Mouse (Mus musculus): Measurements from ENCODE around the gene Mospd3. TPM values are rescaled to one million over a fixed set of nuclear protein-coding genes. Genes with fewer than 3 reads are reported as not detected.

The Mospd3 gene
- polyA plus RNA-seq, 2 experiments = 33.8 to 34.9 TPM

- ATAC-seq (ENCODE audit: insufficient read depth) = no peak
- no peaks in the 10 kb centered on the region for H3K36me3 ChIP-seq (replicated peaks; ENCODE audit: control insufficient read depth, insufficient read depth, low read depth)
- TF ChIP-seq EP300 (IDR thresholded peaks at IDR 0.05; ENCODE audit: low read depth) (no peak), CTCF (IDR thresholded peaks at IDR 0.05; ENCODE audit: low read depth) (no peak)
- 22% methylated on average over 6 of the region's 6 CpGs for WGBS (ENCODE audit: insufficient replicate concordance)
- H3K27ac ChIP-seq = no peak overlapping the region
- no peak overlapping the region for H3K9ac ChIP-seq (replicated peaks)
- no peaks in the 10 kb centered on the region; a peak in 1 of 4 replicates for H3K4me1 ChIP-seq (replicated peaks; ENCODE audit: control insufficient read depth in 2 of 2, insufficient read depth in 2 of 2, low read length in 1 of 2)
- peak overlapping the region; percentile 23 for H3K4me2 ChIP-seq (ENCODE audit: low read depth)
- peaks cover 17% of the 10 kb centered on the region for H3K27me3 ChIP-seq (ENCODE audit: control insufficient read depth, insufficient read depth, low read length)
- H3K4me3 ChIP-seq (ENCODE audit: insufficient read depth in 1 of 2, low read depth in 2 of 2, low read length in 2 of 2) = no peak overlapping the region
- no peak for DNase-seq (ENCODE audit: low read depth in 3 of 3, low spot score in 3 of 3)
- no peaks in the 10 kb centered on the region for H3K9me3 ChIP-seq (ENCODE audit: control insufficient read depth, low read length)
Observed at GRCm38 (mm10) chr5:137553000-137553399, 47.9 kb downstream of the Mospd3 start.

GRCm38 (mm10) chr5:137551119-137551518 is 49.7 kb downstream of the Mospd3 start:
- Histone ChIP-seq H3K27me3 (ENCODE audit: control insufficient read depth, insufficient read depth, low read length) (peaks cover 17% of the 10 kb centered on the region), H3K4me3 (ENCODE audit: insufficient read depth in 1 of 2, low read depth in 2 of 2, low read length in 2 of 2) (no peak overlapping the region), H3K4me2 (ENCODE audit: low read depth) (no peak overlapping the region), H3K27ac (no peak overlapping the region), H3K9me3 (ENCODE audit: control insufficient read depth, low read length) (no peaks in the 10 kb centered on the region), H3K4me1 (replicated peaks; ENCODE audit: control insufficient read depth in 2 of 2, insufficient read depth in 2 of 2, low read length in 1 of 2) (no peaks in the 10 kb centered on the region; a peak in 1 of 4 replicates), H3K9ac (replicated peaks) (no peak overlapping the region), H3K36me3 (replicated peaks; ENCODE audit: control insufficient read depth, insufficient read depth, low read depth) (no peaks in the 10 kb centered on the region)
- no peak for DNase-seq (ENCODE audit: low read depth in 3 of 3, low spot score in 3 of 3)
- no peak for ATAC-seq (ENCODE audit: insufficient read depth)
- TF ChIP-seq CTCF (IDR thresholded peaks at IDR 0.05; ENCODE audit: low read depth) (peak; percentile 41), EP300 (IDR thresholded peaks at IDR 0.05; ENCODE audit: low read depth) (no peak)
- WGBS (ENCODE audit: insufficient replicate concordance) = 60% methylated on average over 5 of the region's 5 CpGs

GRCm38 (mm10) chr5:137549840-137550239 is 51.0 kb downstream of the Mospd3 start:
- Histone ChIP-seq H3K4me2 (ENCODE audit: low read depth) (no peak overlapping the region), H3K36me3 (replicated peaks; ENCODE audit: control insufficient read depth, insufficient read depth, low read depth) (no peaks in the 10 kb centered on the region), H3K9ac (replicated peaks) (no peak overlapping the region), H3K27ac (no peak overlapping the region), H3K4me3 (ENCODE audit: insufficient read depth in 1 of 2, low read depth in 2 of 2, low read length in 2 of 2) (no peak overlapping the region), H3K9me3 (ENCODE audit: control insufficient read depth, low read length) (no peaks in the 10 kb centered on the region), H3K27me3 (ENCODE audit: control insufficient read depth, insufficient read depth, low read length) (peaks cover 14% of the 10 kb centered on the region), H3K4me1 (replicated peaks; ENCODE audit: control insufficient read depth in 2 of 2, insufficient read depth in 2 of 2, low read length in 1 of 2) (no peaks in the 10 kb centered on the region; a peak in 1 of 4 replicates)
- no peak for ATAC-seq (ENCODE audit: insufficient read depth)
- 54% methylated on average over 2 of the region's 2 CpGs for WGBS (ENCODE audit: insufficient replicate concordance)
- DNase-seq (ENCODE audit: low read depth in 3 of 3, low spot score in 3 of 3) = no peak
- TF ChIP-seq EP300 (IDR thresholded peaks at IDR 0.05; ENCODE audit: low read depth) (no peak), CTCF (IDR thresholded peaks at IDR 0.05; ENCODE audit: low read depth) (no peak)

Other genes starting within 250 kb of the Mospd3 start
- gene Zan, start 124.0 kb downstream of the Mospd3 start, polyA plus RNA-seq (2012; rRNA removed) = 0.19 and 0.22 TPM in 2 replicates
- gene Zan, start 124.0 kb downstream of the Mospd3 start, polyA plus RNA-seq (2014; fragmentation: Nextera tagmentation; extraction: Ambion mirVana) = 0.06 and 0.13 TPM in 2 replicates
- 25.3 and 29.2 TPM in 2 replicates for gene Pop7, start 98.5 kb downstream of the Mospd3 start, polyA plus RNA-seq (2012; rRNA removed)
- gene Pop7, start 98.5 kb downstream of the Mospd3 start, polyA plus RNA-seq (2014; fragmentation: Nextera tagmentation; extraction: Ambion mirVana) = 34.6 and 36.5 TPM in 2 replicates
- gene Gigyf1, start 82.5 kb downstream of the Mospd3 start, polyA plus RNA-seq (2012; rRNA removed) = 4.6 and 5.7 TPM in 2 replicates
- 2.1 and 2.8 TPM in 2 replicates for gene Gigyf1, start 82.5 kb downstream of the Mospd3 start, polyA plus RNA-seq (2014; fragmentation: Nextera tagmentation; extraction: Ambion mirVana)
- 0.40 and 0.47 TPM in 2 replicates for gene Epo, start 67.8 kb downstream of the Mospd3 start, polyA plus RNA-seq (2012; rRNA removed)
- gene Epo, start 67.8 kb downstream of the Mospd3 start, polyA plus RNA-seq (2014; fragmentation: Nextera tagmentation; extraction: Ambion mirVana) = 0.62 and 0.85 TPM in 2 replicates
- gene Gnb2, start 67.5 kb downstream of the Mospd3 start, polyA plus RNA-seq (2012; rRNA removed) = 211 and 215 TPM in 2 replicates
- gene Gnb2, start 67.5 kb downstream of the Mospd3 start, polyA plus RNA-seq (2014; fragmentation: Nextera tagmentation; extraction: Ambion mirVana) = 151 and 157 TPM in 2 replicates
- 0.15 TPM in 1 of 2 replicates, not detected in the other for gene Actl6b, start 47.5 kb downstream of the Mospd3 start, polyA plus RNA-seq (2012; rRNA removed)
- gene Actl6b, start 47.5 kb downstream of the Mospd3 start, polyA plus RNA-seq (2014; fragmentation: Nextera tagmentation; extraction: Ambion mirVana) = not detected in 2 replicates
- gene Tfr2, start 31.2 kb downstream of the Mospd3 start, polyA plus RNA-seq (2012; rRNA removed) = 45.7 and 49.5 TPM in 2 replicates
- 37.6 and 41.1 TPM in 2 replicates for gene Tfr2, start 31.2 kb downstream of the Mospd3 start, polyA plus RNA-seq (2014; fragmentation: Nextera tagmentation; extraction: Ambion mirVana)
- gene Pcolce, start 12.7 kb upstream of the Mospd3 start, polyA plus RNA-seq (2012; rRNA removed) = 11.7 and 12.2 TPM in 2 replicates
- gene Pcolce, start 12.7 kb upstream of the Mospd3 start, polyA plus RNA-seq (2014; fragmentation: Nextera tagmentation; extraction: Ambion mirVana) = 11.6 and 12.8 TPM in 2 replicates
- 0.02 and 0.04 TPM in 2 replicates for gene Fbxo24, start 27.9 kb upstream of the Mospd3 start, polyA plus RNA-seq (2012; rRNA removed)
- gene Fbxo24, start 27.9 kb upstream of the Mospd3 start, polyA plus RNA-seq (2014; fragmentation: Nextera tagmentation; extraction: Ambion mirVana) = 0.05 TPM in 1 of 2 replicates, not detected in the other
- 13.9 and 16.1 TPM in 2 replicates for gene Lrch4, start 28.1 kb upstream of the Mospd3 start, polyA plus RNA-seq (2012; rRNA removed)
- 21.7 and 23.6 TPM in 2 replicates for gene Lrch4, start 28.1 kb upstream of the Mospd3 start, polyA plus RNA-seq (2014; fragmentation: Nextera tagmentation; extraction: Ambion mirVana)
- 5.5 and 6.0 TPM in 2 replicates for gene Gm20605, start 28.1 kb upstream of the Mospd3 start, polyA plus RNA-seq (2012; rRNA removed)
- 3.2 and 3.9 TPM in 2 replicates for gene Gm20605, start 28.1 kb upstream of the Mospd3 start, polyA plus RNA-seq (2014; fragmentation: Nextera tagmentation; extraction: Ambion mirVana)
- 12.7 and 13.7 TPM in 2 replicates for gene Sap25, start 40.3 kb upstream of the Mospd3 start, polyA plus RNA-seq (2012; rRNA removed)
- gene Sap25, start 40.3 kb upstream of the Mospd3 start, polyA plus RNA-seq (2014; fragmentation: Nextera tagmentation; extraction: Ambion mirVana) = 2.3 and 2.9 TPM in 2 replicates
- gene Irs3, start 44.7 kb upstream of the Mospd3 start, polyA plus RNA-seq (2012; rRNA removed) = 0.02 TPM in 2 replicates
- not detected in 2 replicates for gene Irs3, start 44.7 kb upstream of the Mospd3 start, polyA plus RNA-seq (2014; fragmentation: Nextera tagmentation; extraction: Ambion mirVana)
- gene Agfg2, start 83.7 kb upstream of the Mospd3 start, polyA plus RNA-seq (2012; rRNA removed) = 22.4 and 24.6 TPM in 2 replicates
- gene Agfg2, start 83.7 kb upstream of the Mospd3 start, polyA plus RNA-seq (2014; fragmentation: Nextera tagmentation; extraction: Ambion mirVana) = 20.5 and 24.7 TPM in 2 replicates
- gene Nyap1, start 140.5 kb upstream of the Mospd3 start, polyA plus RNA-seq (2012; rRNA removed) = 0.96 and 1.2 TPM in 2 replicates
- gene Nyap1, start 140.5 kb upstream of the Mospd3 start, polyA plus RNA-seq (2014; fragmentation: Nextera tagmentation; extraction: Ambion mirVana) = 0.03 and 0.05 TPM in 2 replicates
- 23.0 and 26.8 TPM in 2 replicates for gene Tsc22d4, start 144.7 kb upstream of the Mospd3 start, polyA plus RNA-seq (2012; rRNA removed)
- gene Tsc22d4, start 144.7 kb upstream of the Mospd3 start, polyA plus RNA-seq (2014; fragmentation: Nextera tagmentation; extraction: Ambion mirVana) = 49.7 and 62.2 TPM in 2 replicates
- gene Ppp1r35, start 177.8 kb upstream of the Mospd3 start, polyA plus RNA-seq (2012; rRNA removed) = 22.8 and 23.1 TPM in 2 replicates
- gene Ppp1r35, start 177.8 kb upstream of the Mospd3 start, polyA plus RNA-seq (2014; fragmentation: Nextera tagmentation; extraction: Ambion mirVana) = 25.5 and 27.0 TPM in 2 replicates
- 12.2 and 13.3 TPM in 2 replicates for gene Mepce, start 186.6 kb upstream of the Mospd3 start, polyA plus RNA-seq (2012; rRNA removed)
- gene Mepce, start 186.6 kb upstream of the Mospd3 start, polyA plus RNA-seq (2014; fragmentation: Nextera tagmentation; extraction: Ambion mirVana) = 5.1 and 6.4 TPM in 2 replicates
- gene Zcwpw1, start 186.7 kb upstream of the Mospd3 start, polyA plus RNA-seq (2012; rRNA removed) = 2.2 and 3.1 TPM in 2 replicates
- gene Zcwpw1, start 186.7 kb upstream of the Mospd3 start, polyA plus RNA-seq (2014; fragmentation: Nextera tagmentation; extraction: Ambion mirVana) = 2.1 and 2.4 TPM in 2 replicates
- gene Pilra, start 235.2 kb upstream of the Mospd3 start, polyA plus RNA-seq (2012; rRNA removed) = 1.5 and 1.7 TPM in 2 replicates
- 2.0 and 2.2 TPM in 2 replicates for gene Pilra, start 235.2 kb upstream of the Mospd3 start, polyA plus RNA-seq (2014; fragmentation: Nextera tagmentation; extraction: Ambion mirVana)

Data from liver, embryonic 14.5 days (tissue).